Mouse (Mus musculus) c-Kit-negative CD71-positive TER-119-positive erythroid progenitor cells, embryonic 14.5 days (primary cell): Measurements from ENCODE around the gene Zdhhc12.
A peak's percentile ranks its signal among the peaks of the same experiment; 100 is the strongest.
"Not testable (repeated sequence)": the region's sequence is repeated elsewhere in the genome, so short reads cannot be mapped to it uniquely, and the experiment has no call there.

Experiments
- DNase-seq: peaks from one replicate; pipeline ENCODE4 v3.0.0-alpha.2; 2013; ENCODE audit warnings: low read depth, low spot score

Gene Zdhhc12

GRCm38 (mm10) chr2:30093471-30094207, at the start of gene Zdhhc12:
TSS of gene Zdhhc12 (minus strand) at chr2:30093648.
- peak; percentile 87 for DNase-seq

- not testable (repeated sequence) for DNase-seq
Observed at GRCm38 (mm10) chr2:30140021-30140420, 46.6 kb upstream of the Zdhhc12 start.

- no peak for DNase-seq
Observed at GRCm38 (mm10) chr2:30136458-30136857, 43.0 kb upstream of the Zdhhc12 start.

GRCm38 (mm10) chr2:30134928-30135620, 41.6 kb upstream of the Zdhhc12 start:
- no peak for DNase-seq

- DNase-seq, result no peak
Observed at GRCm38 (mm10) chr2:30134378-30134711, 40.9 kb upstream of the Zdhhc12 start.

- peak; percentile 91 for DNase-seq
Observed at GRCm38 (mm10) chr2:30133613-30134377, 40.3 kb upstream of the Zdhhc12 start, which contains the start of gene Tbc1d13. TSS of gene Tbc1d13 (plus strand) at chr2:30133746.

GRCm38 (mm10) chr2:30132801-30133612, 39.6 kb upstream of the Zdhhc12 start:
- no peak for DNase-seq

GRCm38 (mm10) chr2:30131240-30131639, 37.8 kb upstream of the Zdhhc12 start:
- not testable (repeated sequence) for DNase-seq

GRCm38 (mm10) chr2:30130156-30130555, 36.7 kb upstream of the Zdhhc12 start:
- DNase-seq, result no peak

- DNase-seq, result no peak
Observed at GRCm38 (mm10) chr2:30128789-30129188, 35.3 kb upstream of the Zdhhc12 start.

GRCm38 (mm10) chr2:30124472-30125274, 31.2 kb upstream of the Zdhhc12 start, which contains the start of gene Zer1:
TSS of gene Zer1 (minus strand) at chr2:30124585.
- DNase-seq, result peak; percentile 76

GRCm38 (mm10) chr2:30123729-30124471, 30.5 kb upstream of the Zdhhc12 start:
- DNase-seq, result no peak

- DNase-seq, result no peak
Observed at GRCm38 (mm10) chr2:30122766-30123165, 29.3 kb upstream of the Zdhhc12 start.

GRCm38 (mm10) chr2:30120269-30120668, 26.8 kb upstream of the Zdhhc12 start:
- DNase-seq, result no peak

GRCm38 (mm10) chr2:30119641-30120051, 26.2 kb upstream of the Zdhhc12 start:
- DNase-seq, result no peak

- no peak for DNase-seq
Observed at GRCm38 (mm10) chr2:30112564-30112963, 19.1 kb upstream of the Zdhhc12 start.

GRCm38 (mm10) chr2:30111500-30111899, 18.1 kb upstream of the Zdhhc12 start:
- no peak for DNase-seq

GRCm38 (mm10) chr2:30108260-30108659, 14.8 kb upstream of the Zdhhc12 start:
- DNase-seq, result no peak

GRCm38 (mm10) chr2:30107646-30108045, 14.2 kb upstream of the Zdhhc12 start:
- DNase-seq, result no peak

- peak; percentile 31 for DNase-seq
Observed at GRCm38 (mm10) chr2:30106364-30106763, 12.9 kb upstream of the Zdhhc12 start.
